Mouse (Mus musculus): ENCODE measurements around the gene Srsf9. TPM values are rescaled to one million over a fixed set of nuclear protein-coding genes. Genes with fewer than 3 reads are reported as not detected.

Gene Srsf9
- total RNA-seq, 1 experiment, result 57.2 TPM

- no peak for DNase-seq (ENCODE audit: low read depth, low spot score)
- no peak for TF ChIP-seq CHD2 (IDR thresholded peaks at IDR 0.05; ENCODE audit: low read depth, low read length)
- no peak; the same call in 1 of the 2 replicates for TF ChIP-seq HCFC1 (IDR thresholded peaks at IDR 0.05; ENCODE audit: borderline replicate concordance, insufficient read depth, low read length)
- peak; percentile 40; the same call in 1 of the 2 replicates for TF ChIP-seq ZNF384 (IDR thresholded peaks at IDR 0.05; ENCODE audit: low read depth, low read length)
- no peak for TF ChIP-seq ZC3H11A (IDR thresholded peaks at IDR 0.05; ENCODE audit: borderline replicate concordance, low read depth, low read length)
- 0 out of 2 replicates have a peak, but pooled peaks have one; percentile 1 for TF ChIP-seq MAFK (IDR thresholded peaks at IDR 0.05; ENCODE audit: insufficient read depth, low read depth, low read length)
- H3K36me3 ChIP-seq (ENCODE audit: control insufficient read depth, insufficient read depth, low read length, poor library complexity, severe bottlenecking), result peaks cover 30% of the 10 kb centered on the region
- no peaks in the 10 kb centered on the region for H3K9me3 ChIP-seq (ENCODE audit: control insufficient read depth, insufficient read depth, low read depth, low read length)
- H3K9ac ChIP-seq (ENCODE audit: insufficient read depth, low read depth, low read length, poor library complexity, severe bottlenecking), result peak overlapping the region; percentile 78
- H3K27ac ChIP-seq (ENCODE audit: insufficient read depth, low read depth, low read length, poor library complexity, severe bottlenecking), result no peak overlapping the region
- H3K4me3 ChIP-seq (ENCODE audit: insufficient read depth in 1 of 2, low read depth in 1 of 2, low read length in 2 of 2, poor library complexity in 1 of 2, severe bottlenecking in 1 of 2), result peak overlapping the region; percentile 76 to 95
- in situ Hi-C loops (cut with MboI; ENCODE audit: low sequenced_read_pairs in 2 of 2, unreplicated experiment in 2 of 2), result no loop called here
- peaks cover 2% of the 10 kb centered on the region in 2 experiments; a peak in 2 of 4 replicates for H3K4me1 ChIP-seq (ENCODE audit: control insufficient read depth in 2 of 2, insufficient read depth in 2 of 2, low read length in 2 of 2, poor library complexity in 1 of 2)
These were observed 14.6 kb downstream of the Srsf9 start for GRCm38 (mm10) chr5:115341314-115342165.

- H3K9me3 ChIP-seq (ENCODE audit: control insufficient read depth, insufficient read depth, low read depth, low read length), result no peaks in the 10 kb centered on the region
- in situ Hi-C loops (cut with MboI; ENCODE audit: low sequenced_read_pairs in 2 of 2, unreplicated experiment in 2 of 2), result no loop called here
- H3K27ac ChIP-seq (ENCODE audit: insufficient read depth, low read depth, low read length, poor library complexity, severe bottlenecking), result no peak overlapping the region
- peak overlapping the region; percentile 86 to 97; a peak in 3 of 4 replicates for H3K4me3 ChIP-seq (ENCODE audit: insufficient read depth in 1 of 2, low read depth in 1 of 2, low read length in 2 of 2, poor library complexity in 1 of 2, severe bottlenecking in 1 of 2)
- TF ChIP-seq CHD2 (IDR thresholded peaks at IDR 0.05; ENCODE audit: low read depth, low read length), result no peak
- TF ChIP-seq ZC3H11A (IDR thresholded peaks at IDR 0.05; ENCODE audit: borderline replicate concordance, low read depth, low read length), result 0 out of 2 replicates have a peak, but pooled peaks have one; percentile 38
- DNase-seq (ENCODE audit: low read depth, low spot score), result peak; percentile 79
- H3K9ac ChIP-seq (ENCODE audit: insufficient read depth, low read depth, low read length, poor library complexity, severe bottlenecking), result no peak overlapping the region
- H3K4me1 ChIP-seq (ENCODE audit: control insufficient read depth in 2 of 2, insufficient read depth in 2 of 2, low read length in 2 of 2, poor library complexity in 1 of 2), result 0 out of 4 replicates have a peak, but pooled peaks cover 0 to 2% of the 10 kb centered on the region in 2 experiments
- H3K36me3 ChIP-seq (ENCODE audit: control insufficient read depth, insufficient read depth, low read length, poor library complexity, severe bottlenecking), result peaks cover 33% of the 10 kb centered on the region
These were observed 20.6 kb downstream of the Srsf9 start for GRCm38 (mm10) chr5:115347564-115347963.

GRCm38 (mm10) chr5:115348546-115349224, 21.7 kb downstream of the Srsf9 start, which contains the start of gene Cox6a1:
Gene Cox6a1 (minus strand): TSS chr5:115348981.
- Histone ChIP-seq H3K4me3 (ENCODE audit: insufficient read depth in 1 of 2, low read depth in 1 of 2, low read length in 2 of 2, poor library complexity in 1 of 2, severe bottlenecking in 1 of 2) (peak within 1 kb of the TSS; percentile 86 to 97), H3K9me3 (ENCODE audit: control insufficient read depth, insufficient read depth, low read depth, low read length) (no peaks in the 10 kb centered on the region), H3K36me3 (ENCODE audit: control insufficient read depth, insufficient read depth, low read length, poor library complexity, severe bottlenecking) (peaks cover 24% of the 10 kb centered on the region), H3K27ac (ENCODE audit: insufficient read depth, low read depth, low read length, poor library complexity, severe bottlenecking) (peak within 1 kb of the TSS; percentile 52), H3K9ac (ENCODE audit: insufficient read depth, low read depth, low read length, poor library complexity, severe bottlenecking) (peak within 1 kb of the TSS; percentile 97), H3K4me1 (ENCODE audit: control insufficient read depth in 2 of 2, insufficient read depth in 2 of 2, low read length in 2 of 2, poor library complexity in 1 of 2) (0 out of 4 replicates have a peak, but pooled peaks cover 0 to 2% of the 10 kb centered on the region in 2 experiments)
- TF ChIP-seq HCFC1 (IDR thresholded peaks at IDR 0.05; ENCODE audit: borderline replicate concordance, insufficient read depth, low read length) (0 out of 2 replicates have a peak, but pooled peaks have one; percentile 65), CHD2 (IDR thresholded peaks at IDR 0.05; ENCODE audit: low read depth, low read length) (no peak)
- in situ Hi-C loops (cut with MboI; ENCODE audit: low sequenced_read_pairs in 2 of 2, unreplicated experiment in 2 of 2), result no loop called here
- DNase-seq (ENCODE audit: low read depth, low spot score), result peak; percentile 98

- H3K27ac ChIP-seq (ENCODE audit: insufficient read depth, low read depth, low read length, poor library complexity, severe bottlenecking), result no peak overlapping the region; the same call in 1 of the 2 replicates
These were observed 22.2 kb downstream of the Srsf9 start for GRCm38 (mm10) chr5:115349225-115349555.

More at GRCm38 (mm10) chr5:115349225-115349555, 22.2 kb downstream of the Srsf9 start:
- H3K36me3 ChIP-seq (ENCODE audit: control insufficient read depth, insufficient read depth, low read length, poor library complexity, severe bottlenecking), result peaks cover 21% of the 10 kb centered on the region
- in situ Hi-C loops (cut with MboI; ENCODE audit: low sequenced_read_pairs in 2 of 2, unreplicated experiment in 2 of 2), result no loop called here
- 0 out of 4 replicates have a peak, but pooled peaks cover 0 to 2% of the 10 kb centered on the region in 2 experiments for H3K4me1 ChIP-seq (ENCODE audit: control insufficient read depth in 2 of 2, insufficient read depth in 2 of 2, low read length in 2 of 2, poor library complexity in 1 of 2)
- DNase-seq (ENCODE audit: low read depth, low spot score), result no peak
- H3K4me3 ChIP-seq (ENCODE audit: insufficient read depth in 1 of 2, low read depth in 1 of 2, low read length in 2 of 2, poor library complexity in 1 of 2, severe bottlenecking in 1 of 2), result peak overlapping the region; percentile 73 to 86
- H3K9me3 ChIP-seq (ENCODE audit: control insufficient read depth, insufficient read depth, low read depth, low read length), result no peaks in the 10 kb centered on the region
- no peak for TF ChIP-seq ZC3H11A (IDR thresholded peaks at IDR 0.05; ENCODE audit: borderline replicate concordance, low read depth, low read length)
- no peak for TF ChIP-seq CHD2 (IDR thresholded peaks at IDR 0.05; ENCODE audit: low read depth, low read length)
- peak overlapping the region; percentile 76 for H3K9ac ChIP-seq (ENCODE audit: insufficient read depth, low read depth, low read length, poor library complexity, severe bottlenecking)

Measured in ES-E14 (cell line).